Mouse (Mus musculus): ENCODE results near the gene Irx5. TPM values are rescaled to one million over a fixed set of nuclear protein-coding genes. Genes with fewer than 3 reads are reported as not detected.

Gene Irx5
- total RNA-seq, 2 experiments from 2014 or later, result 1.0 to 2.0 TPM

GRCm38 (mm10) chr8:92359833-92360082 is 2.3 kb downstream of the Irx5 start:
- peak in 1 of 2 experiments; percentile 8 for DNase-seq (ENCODE audit: low spot score in 2 of 2)

GRCm38 (mm10) chr8:92360083-92360861 is 2.8 kb downstream of the Irx5 start:
- no peak for DNase-seq (ENCODE audit: low spot score in 2 of 2)

GRCm38 (mm10) chr8:92361546-92362351 is 4.3 kb downstream of the Irx5 start:
- DNase-seq (ENCODE audit: low spot score in 2 of 2), result peak in 1 of 2 experiments; percentile 4

- no peak for DNase-seq (ENCODE audit: low spot score in 2 of 2)
Observed at GRCm38 (mm10) chr8:92362396-92363115, 5.1 kb downstream of the Irx5 start.

GRCm38 (mm10) chr8:92363217-92364147 is 6.1 kb downstream of the Irx5 start:
- no peak for DNase-seq (ENCODE audit: low spot score in 2 of 2)

GRCm38 (mm10) chr8:92364148-92364775 is 6.8 kb downstream of the Irx5 start:
- peak; percentile 18 to 61 for DNase-seq (ENCODE audit: low spot score in 2 of 2)

GRCm38 (mm10) chr8:92364776-92365240 is 7.4 kb downstream of the Irx5 start:
- DNase-seq (ENCODE audit: low spot score in 2 of 2), result no peak

GRCm38 (mm10) chr8:92365241-92365943 is 8.0 kb downstream of the Irx5 start:
- no peak for DNase-seq (ENCODE audit: low spot score in 2 of 2)

GRCm38 (mm10) chr8:92365944-92366735 is 8.7 kb downstream of the Irx5 start:
- no peak for DNase-seq (ENCODE audit: low spot score in 2 of 2)

- DNase-seq (ENCODE audit: low spot score in 2 of 2), result peak in 1 of 2 experiments; percentile 7
Observed at GRCm38 (mm10) chr8:92366736-92367267, 9.4 kb downstream of the Irx5 start.

GRCm38 (mm10) chr8:92379524-92379923 is 22.1 kb downstream of the Irx5 start:
- DNase-seq (ENCODE audit: low spot score in 2 of 2), result no peak

- peak in 1 of 2 experiments; percentile 18 for DNase-seq (ENCODE audit: low spot score in 2 of 2)
Observed at GRCm38 (mm10) chr8:92380571-92380970, 23.1 kb downstream of the Irx5 start.

GRCm38 (mm10) chr8:92387893-92388292 is 30.5 kb downstream of the Irx5 start:
- no peak for DNase-seq (ENCODE audit: low spot score in 2 of 2)

- no peak for DNase-seq (ENCODE audit: low spot score in 2 of 2)
Observed at GRCm38 (mm10) chr8:92404218-92404617, 46.8 kb downstream of the Irx5 start.

- DNase-seq (ENCODE audit: low spot score in 2 of 2), result no peak
Observed at GRCm38 (mm10) chr8:92408092-92408491, 50.7 kb downstream of the Irx5 start.

- DNase-seq (ENCODE audit: low spot score in 2 of 2), result no peak
Observed at GRCm38 (mm10) chr8:92413583-92413982, 56.2 kb downstream of the Irx5 start.

GRCm38 (mm10) chr8:92420666-92421065 is 63.2 kb downstream of the Irx5 start:
- no peak for DNase-seq (ENCODE audit: low spot score in 2 of 2)
